Mouse (Mus musculus) heart, adult 2 months (tissue): ENCODE data around the gene Dbp.

ENCODE experiments used
- CTCF ChIP-seq: fragments of 200-600 bp; IDR thresholded peaks from 2 replicates; pipeline ENCODE4 v1.8.1; 2022; ENCODE audit warnings: antibody characterized with exemption, mild to moderate bottlenecking, moderate library complexity
- EP300 ChIP-seq: fragments of 200-500 bp; IDR thresholded peaks from 2 replicates; pipeline ENCODE4 v1.6.1; 2011; ENCODE audit warnings: low read depth, low read length, control low read depth; ENCODE audit not compliant: insufficient read depth
- POLR2A ChIP-seq: fragments of 200-500 bp; IDR thresholded peaks from 2 replicates; pipeline ENCODE4 v1.6.1; 2011; ENCODE audit warnings: mild to moderate bottlenecking, low read depth, low read length, control low read depth; ENCODE audit not compliant: insufficient read depth

GRCm38 (mm10) chr7:45725151-45725550 lies 20.3 kb downstream of the Dbp start:
- TF ChIP-seq CTCF (no peak), EP300 (no peak), POLR2A (no peak)
